Mouse (Mus musculus) left cerebral cortex, postnatal 36 days (tissue): ENCODE measurements around the gene Rad18. TPM values are rescaled to one million over a fixed set of nuclear protein-coding genes. Genes with fewer than 3 reads are reported as not detected.

Source experiments
- DNase-seq, 2 experiments: peaks; one replicate each; pipeline ENCODE4 v3.0.0; 2021 to 2022; ENCODE audit warnings: low spot score in 2 of 2, mixed read lengths in 1 of 2
- intact Hi-C: fragments of 180-260 bp; cut with DNase I; formaldehyde crosslinking; loops from one replicate; pipeline ENCODE4 v1.15.1; 2025
- total RNA-seq, 2 experiments: library from RNA; stranded (reverse); gene quantifications; 2 replicates each; pipeline ENCODE4 v1.2.3; 2021

Gene Rad18
- total RNA-seq, 2 experiments from 2014 or later: 6.2 to 8.0 TPM

DNA sequence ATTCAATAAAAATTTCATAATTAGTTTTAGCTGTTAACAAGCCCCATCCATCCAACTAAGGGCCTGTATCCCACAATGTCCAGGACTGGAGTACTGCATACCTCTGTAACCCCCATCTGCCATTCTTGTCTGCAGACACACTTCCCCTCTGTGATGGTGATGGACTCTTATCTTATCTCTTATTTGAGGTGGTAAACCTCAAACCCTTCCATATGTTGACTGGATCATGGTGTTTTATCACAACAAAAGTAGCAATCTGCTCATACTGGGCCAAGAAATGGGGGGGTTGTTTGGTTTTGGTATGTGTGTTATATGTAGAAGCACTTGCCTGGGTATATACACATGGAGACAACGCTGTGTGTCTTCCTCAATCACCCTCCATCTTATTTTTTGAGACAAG is 5.0 kb downstream of the Rad18 start:
- no peak for DNase-seq
- intact Hi-C loops: no loop called here

GRCm38 (mm10) chr6:112688033-112688432 is 8.5 kb downstream of the Rad18 start:
- intact Hi-C loops: no loop called here
- no peak for DNase-seq

GRCm38 (mm10) chr6:112686485-112686884 is 10.0 kb downstream of the Rad18 start:
- intact Hi-C loops: no loop called here
- no peak for DNase-seq

GRCm38 (mm10) chr6:112684065-112684464 is 12.4 kb downstream of the Rad18 start:
- intact Hi-C loops: no loop called here

GRCm38 (mm10) chr6:112632071-112632470 is 64.4 kb downstream of the Rad18 start:
- DNase-seq: no peak
- intact Hi-C loops: no loop called here

More at GRCm38 (mm10) chr6:112684065-112684464, 12.4 kb downstream of the Rad18 start:
- no peak for DNase-seq

- DNase-seq: no peak
Measured at GRCm38 (mm10) chr6:112630291-112630690, 66.2 kb downstream of the Rad18 start.

DNA sequence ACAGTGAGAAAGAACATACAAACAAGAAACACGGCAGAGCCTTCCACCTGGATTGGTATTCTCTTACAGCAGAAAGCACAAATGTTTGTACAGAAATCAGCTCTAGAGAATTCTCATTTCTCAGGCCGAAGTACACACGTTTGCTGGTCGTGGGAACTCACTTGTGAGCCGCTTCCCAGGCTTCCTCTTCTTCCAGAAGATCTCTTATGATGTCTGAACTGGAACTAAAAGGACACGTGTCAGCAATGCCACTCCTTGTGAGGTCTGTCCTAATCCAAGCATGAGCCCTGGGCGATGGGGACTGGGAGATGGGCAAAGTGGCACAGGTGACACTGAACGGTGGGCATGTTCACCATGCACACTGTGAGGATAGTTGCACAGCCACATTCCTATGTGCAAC is 68.2 kb downstream of the Rad18 start:
- no peak for DNase-seq
- intact Hi-C loops: no loop called here

More at GRCm38 (mm10) chr6:112630291-112630690, 66.2 kb downstream of the Rad18 start:
- intact Hi-C loops: no loop called here

DNA sequence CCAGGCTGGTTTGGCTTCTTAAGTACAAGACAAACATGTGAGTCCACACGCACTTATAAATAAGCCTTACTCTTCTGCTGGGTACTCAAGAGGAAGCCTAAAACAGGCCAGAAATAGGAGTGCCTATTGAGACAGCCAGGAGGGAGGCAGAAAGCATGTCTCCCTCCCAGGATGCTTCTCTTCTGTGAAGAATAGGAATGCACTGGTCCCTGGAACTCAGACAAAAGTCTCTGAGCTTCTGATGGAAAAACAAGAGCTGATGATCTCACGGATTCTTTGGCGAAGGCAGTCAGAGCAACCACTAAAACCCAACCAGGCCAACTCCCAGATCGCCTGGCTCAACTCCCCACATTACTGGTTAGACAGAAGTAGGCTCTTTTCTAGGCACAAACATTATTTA is 74.2 kb downstream of the Rad18 start:
- DNase-seq: no peak
- intact Hi-C loops: no loop called here

- intact Hi-C loops: no loop called here
- no peak for DNase-seq
Measured at GRCm38 (mm10) chr6:112620027-112620426, 76.5 kb downstream of the Rad18 start.

DNA sequence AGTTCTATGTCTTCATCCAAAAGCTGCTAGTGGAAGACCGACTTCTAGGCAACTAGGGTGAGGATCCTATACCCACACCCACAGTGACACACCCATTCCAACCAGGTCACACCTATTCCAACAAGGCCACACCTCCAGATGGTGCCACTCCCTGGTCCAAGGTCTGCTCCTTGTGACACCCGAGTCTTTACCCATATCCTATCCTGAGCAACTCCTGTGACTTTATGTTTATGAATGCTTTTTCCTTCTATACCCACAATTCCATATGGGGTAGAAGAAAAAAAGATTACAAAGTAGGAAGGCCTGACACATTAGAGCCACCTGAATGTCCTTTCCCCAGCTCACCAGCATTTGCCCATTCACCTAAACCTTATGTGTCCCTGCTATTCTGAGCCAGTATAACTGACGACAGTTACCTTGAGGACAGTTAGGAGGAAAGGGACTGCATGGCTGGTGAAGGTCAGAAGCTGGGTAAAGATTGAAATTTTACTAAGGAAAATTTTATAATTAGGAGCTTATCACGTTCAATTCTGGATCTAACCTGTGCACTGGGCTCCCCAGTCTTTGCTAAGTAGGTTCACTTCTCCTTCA is 78.7 kb downstream of the Rad18 start:
- no peak for DNase-seq
- intact Hi-C loops: no loop called here

DNA sequence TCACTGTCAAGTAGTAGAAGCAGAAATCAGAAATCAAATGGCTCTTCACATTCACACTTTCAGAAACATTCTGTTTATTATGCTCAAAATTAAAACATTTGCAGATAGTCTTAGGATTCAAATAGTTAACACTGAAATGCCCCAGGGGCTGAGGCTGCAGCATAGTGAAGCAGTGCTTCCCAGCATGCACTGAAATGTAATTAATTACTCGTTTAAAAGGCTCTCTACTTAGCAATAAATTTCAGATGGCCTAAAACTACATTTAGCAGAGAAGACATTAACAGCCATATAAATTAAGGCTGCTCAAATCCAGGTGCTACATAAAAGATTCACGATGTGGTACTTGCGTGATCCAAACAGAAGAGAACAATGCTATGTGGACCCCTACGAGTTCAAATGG is 87.5 kb downstream of the Rad18 start:
- intact Hi-C loops: no loop called here
- DNase-seq: no peak

DNA sequence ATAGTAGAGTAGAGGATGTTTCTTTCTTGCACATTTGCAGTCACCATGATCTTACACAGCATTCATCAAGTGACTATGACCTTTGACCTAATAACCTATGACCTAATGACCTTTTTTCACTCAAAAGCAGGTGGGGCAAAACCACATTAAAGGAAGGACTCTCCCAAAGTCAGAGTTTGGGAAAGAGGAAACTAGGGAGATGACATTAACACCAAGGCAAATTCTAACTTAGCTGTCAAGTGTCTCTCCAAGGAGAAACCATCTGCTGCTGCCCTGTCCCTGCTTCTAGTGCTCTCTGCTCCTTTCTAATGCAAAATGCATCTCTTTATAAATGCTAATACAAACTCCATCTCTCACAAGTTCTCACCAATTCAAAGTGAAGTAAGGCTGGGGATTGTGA is 92.6 kb downstream of the Rad18 start:
- intact Hi-C loops: no loop called here

GRCm38 (mm10) chr6:112594971-112595370 is 101.5 kb downstream of the Rad18 start:
- intact Hi-C loops: no loop called here
- no peak for DNase-seq

More for the DNA sequence above, 92.6 kb downstream of the Rad18 start:
- DNase-seq: no peak

- intact Hi-C loops: no loop called here
- no peak for DNase-seq
Measured at GRCm38 (mm10) chr6:112587912-112588311, 108.6 kb downstream of the Rad18 start.

- DNase-seq: no peak
- intact Hi-C loops: no loop called here
Measured at GRCm38 (mm10) chr6:112586999-112587398, 109.5 kb downstream of the Rad18 start.

DNA sequence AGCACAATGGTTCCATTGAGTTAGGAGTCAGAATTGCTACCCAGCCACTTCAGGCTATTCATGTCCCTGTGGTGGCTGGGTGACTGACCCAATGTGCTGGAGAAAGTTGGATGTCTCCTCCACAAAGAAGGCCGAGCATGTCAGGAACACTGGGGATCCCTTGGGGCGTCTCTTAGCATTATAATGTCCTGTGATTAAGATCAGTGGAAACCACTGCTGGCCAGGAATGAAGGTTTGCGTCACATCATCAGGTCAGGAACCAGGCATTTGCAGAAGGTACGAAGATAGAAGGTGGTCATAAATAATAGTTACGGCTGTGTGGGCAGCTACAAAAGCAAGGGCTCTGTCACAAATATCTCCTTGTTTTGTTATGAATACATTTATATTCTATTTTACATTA is 111.5 kb downstream of the Rad18 start:
- intact Hi-C loops: no loop called here
- DNase-seq: no peak

DNA sequence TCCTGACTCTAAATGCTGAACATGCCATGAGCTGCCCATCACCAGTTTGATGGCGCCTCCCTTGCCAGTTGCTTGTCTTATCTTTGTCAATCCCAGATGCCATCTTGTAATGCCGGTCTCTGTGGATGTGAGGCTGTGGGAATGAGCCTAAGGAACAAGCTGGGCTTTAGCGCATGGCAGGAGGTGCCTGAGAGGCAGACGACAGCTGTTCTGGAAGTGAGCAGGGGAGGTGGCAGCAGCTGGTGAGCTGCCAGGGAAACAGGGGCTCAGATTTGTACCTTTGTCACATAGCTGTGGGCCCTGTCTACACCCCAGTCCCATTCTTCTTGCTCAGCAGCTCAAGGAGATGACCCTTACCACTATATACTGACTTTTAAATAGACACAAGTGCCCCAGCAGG is 114.5 kb downstream of the Rad18 start:
- DNase-seq: no peak
- intact Hi-C loops: no loop called here

DNA sequence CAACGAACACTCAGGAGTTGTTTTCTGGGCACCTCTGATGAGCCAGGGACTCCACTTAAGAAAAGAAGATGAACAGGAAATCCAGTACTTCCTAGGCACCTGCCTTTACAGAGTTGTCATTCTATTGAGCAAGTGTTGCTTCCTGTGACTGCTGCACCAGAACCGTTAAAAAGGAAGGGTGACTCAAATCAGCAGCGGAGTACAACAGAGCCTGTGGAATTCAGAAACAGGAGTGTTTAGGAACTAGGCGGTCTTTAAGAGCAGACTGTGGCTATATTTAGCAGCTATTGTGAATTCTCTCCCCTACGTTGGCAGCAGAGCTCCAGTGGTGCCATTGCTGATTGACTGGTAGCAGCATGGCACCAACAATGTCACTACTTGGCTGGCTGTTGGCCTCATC is 119.3 kb downstream of the Rad18 start:
- no peak for DNase-seq
- intact Hi-C loops: no loop called here

GRCm38 (mm10) chr6:112574558-112574957 is 121.9 kb downstream of the Rad18 start:
- intact Hi-C loops: no loop called here
- no peak for DNase-seq

GRCm38 (mm10) chr6:112570413-112570812 is 126.1 kb downstream of the Rad18 start:
- intact Hi-C loops: no loop called here
- DNase-seq: no peak
